13 mouse cellular contexts compared by ENCODE assay signal in genomic region chr13:119147701-119148100, GRCm38 (mm10).
"Had no signal": no experiment of that assay in that cellular context is flagged by ENCODE, and none has a peak within 500 bp of the region (broad histone marks: within the 10 kb centered on the region; RNA-seq: fewer than 3 reads in every experiment).

No protein-coding gene starts in this region.

- H3K27ac ChIP-seq: midbrain, embryonic 13.5 days; midbrain, embryonic 15.5 days; neural tube, embryonic 12.5 days; stomach, embryonic 15.5 days; stomach, postnatal 0 days had no signal

- DNase-seq: liver, postnatal 0 days; lung, embryonic 14.5 days; lung, postnatal 10 days; lung, postnatal 4 days; right cerebral cortex, postnatal 14 days; thymus, adult 2 months; thymus, postnatal 25 days; thymus, postnatal 4 days had no signal

- H3K4me1 ChIP-seq: midbrain, embryonic 13.5 days; midbrain, embryonic 15.5 days; neural tube, embryonic 12.5 days; stomach, embryonic 15.5 days had no signal

- H3K4me3 ChIP-seq: midbrain, embryonic 13.5 days; midbrain, embryonic 15.5 days; neural tube, embryonic 12.5 days; stomach, embryonic 15.5 days had no signal
